Mouse (Mus musculus): Measurements from ENCODE around the gene Ip6k3. TPM values are rescaled to one million over a fixed set of nuclear protein-coding genes. Genes with fewer than 3 reads are reported as not detected.

Ip6k3 gene
- 1.0 TPM for polyA plus RNA-seq (2021)

DNA sequence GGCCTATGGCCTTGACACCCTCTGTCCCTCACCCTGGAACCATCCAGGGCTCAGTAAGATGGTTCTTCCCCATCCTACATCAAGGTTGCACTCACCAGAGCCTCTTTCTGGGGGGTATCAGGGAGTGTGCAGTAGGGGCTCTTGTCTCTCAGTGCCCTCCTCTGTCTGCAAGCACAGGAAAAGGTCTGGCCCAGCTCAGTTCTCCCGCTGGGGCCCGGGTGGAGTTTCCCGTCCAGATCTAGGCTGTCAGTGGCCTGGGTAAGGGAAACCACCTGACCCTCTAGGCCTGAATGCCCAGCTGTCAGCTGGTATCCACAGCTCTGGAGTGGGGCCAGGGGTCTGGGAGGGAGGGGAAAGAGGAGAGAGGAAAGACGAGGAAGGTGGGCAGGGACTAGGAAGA lies at the start of gene Ip6k3:
TSS of gene Ip6k3 (minus strand) at position 251 of the 400 bp plus-strand sequence.
- ChIA-PET POLR2A (no interaction called here), CTCF (interaction anchor here (1.5 kb wide), 1 partner anchor 9 kb away, joined by 3 read pairs; no protein-coding TSS in a partner anchor)
- no peak for DNase-seq (ENCODE audit: low read depth, low spot score)

DNA sequence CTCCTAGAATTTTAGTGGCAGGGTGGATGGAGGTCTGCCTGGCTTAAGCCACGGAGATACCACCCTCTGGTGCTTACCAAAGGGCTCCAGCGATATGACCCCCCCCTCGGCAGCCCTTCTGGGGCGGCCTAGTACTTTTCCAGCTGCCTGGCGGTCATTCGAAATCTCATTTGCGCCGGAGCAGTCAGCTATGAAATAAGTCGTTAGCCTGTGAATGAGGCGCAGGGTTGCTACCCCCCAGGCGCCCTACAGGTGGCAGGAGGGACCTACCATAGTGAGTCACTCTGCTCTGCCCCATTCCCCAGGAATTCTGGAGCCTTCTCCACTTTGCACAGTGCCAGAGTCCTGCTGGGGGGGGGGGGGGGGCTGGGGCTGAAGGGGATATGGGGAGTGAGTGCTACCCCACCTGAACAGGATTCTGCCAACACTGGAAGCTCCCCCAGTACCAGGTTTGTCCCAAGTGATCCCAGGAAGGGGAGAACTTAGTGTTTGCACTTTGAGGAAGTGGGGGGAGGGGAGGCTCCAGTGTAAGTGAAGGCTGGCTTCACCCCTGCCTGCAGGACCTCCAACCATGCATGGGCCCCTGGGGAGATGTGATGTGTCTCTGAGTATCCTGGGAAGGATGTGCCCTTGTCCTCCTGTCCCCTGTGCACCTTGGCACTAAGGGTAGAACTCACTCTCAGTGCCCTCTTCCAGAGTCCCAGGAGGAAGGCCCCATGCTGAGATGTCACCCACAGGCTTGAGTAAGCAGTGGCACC lies 45.4 kb upstream of the Ip6k3 start:
- in situ Hi-C loops (cut with MboI; ENCODE audit: low pct_unique_long_range_greater_than_20kb), result loop anchor here (5.0 kb wide), 1 partner anchor 304 kb away; no protein-coding TSS in a partner anchor
- DNase-seq (ENCODE audit: low read depth, low spot score) (no peak), ATAC-seq (peak; percentile 68)
- CTCF ChIA-PET, result interaction anchor here (1.5 to 1.6 kb wide), 2 partner anchors 23 to 40 kb away, joined by 3 to 4 read pairs; no protein-coding TSS in a partner anchor
- peaks cover 7% of the 10 kb centered on the region for H3K27me3 ChIP-seq
- POLR2A ChIA-PET, result interaction anchor here (0.6 kb wide), 1 partner anchor 73 kb away, joined by 3 read pairs; no protein-coding TSS in a partner anchor
- TF ChIP-seq CTCF (IDR thresholded peaks at IDR 0.05), result no peak

More for the DNA sequence above, at the start of gene Ip6k3:
- in situ Hi-C loops (cut with MboI; ENCODE audit: low pct_unique_long_range_greater_than_20kb), result no loop called here
- no peak for TF ChIP-seq CTCF (IDR thresholded peaks at IDR 0.05)
- no peak for ATAC-seq
- H3K27me3 ChIP-seq, result no peaks in the 10 kb centered on the region

DNA sequence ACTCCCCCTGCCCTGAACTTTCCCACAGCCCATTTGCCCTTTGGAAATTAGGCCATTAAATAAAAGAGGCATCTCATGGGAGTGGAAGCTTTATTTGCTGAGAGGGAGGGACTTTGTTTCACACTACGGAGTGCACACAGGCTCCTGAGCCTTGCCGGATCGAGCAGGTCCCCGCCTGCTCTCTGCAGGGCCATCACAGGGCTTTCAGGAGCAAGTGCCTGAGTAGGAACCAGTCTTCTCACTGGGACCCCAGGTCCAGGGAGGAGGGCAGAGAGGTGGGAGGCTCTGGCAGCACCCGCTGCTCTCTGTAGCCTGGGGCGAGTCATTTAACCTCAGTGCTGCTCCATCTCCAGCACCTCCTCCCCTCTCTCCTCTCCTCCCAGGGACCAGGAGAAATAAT lies 44.4 kb upstream of the Ip6k3 start:
- POLR2A ChIA-PET, result no interaction called here
- DNase-seq (ENCODE audit: low read depth, low spot score) (no peak), ATAC-seq (no peak)
- H3K27me3 ChIP-seq, result peaks cover 1% of the 10 kb centered on the region
- in situ Hi-C loops (cut with MboI; ENCODE audit: low pct_unique_long_range_greater_than_20kb), result loop anchor here (5.0 kb wide), 1 partner anchor 305 kb away; no protein-coding TSS in a partner anchor
- no peak for TF ChIP-seq CTCF (IDR thresholded peaks at IDR 0.05)
- CTCF ChIA-PET, result interaction anchor here (1.5 kb wide), 1 partner anchor 41 kb away, joined by 3 read pairs; no protein-coding TSS in a partner anchor

DNA sequence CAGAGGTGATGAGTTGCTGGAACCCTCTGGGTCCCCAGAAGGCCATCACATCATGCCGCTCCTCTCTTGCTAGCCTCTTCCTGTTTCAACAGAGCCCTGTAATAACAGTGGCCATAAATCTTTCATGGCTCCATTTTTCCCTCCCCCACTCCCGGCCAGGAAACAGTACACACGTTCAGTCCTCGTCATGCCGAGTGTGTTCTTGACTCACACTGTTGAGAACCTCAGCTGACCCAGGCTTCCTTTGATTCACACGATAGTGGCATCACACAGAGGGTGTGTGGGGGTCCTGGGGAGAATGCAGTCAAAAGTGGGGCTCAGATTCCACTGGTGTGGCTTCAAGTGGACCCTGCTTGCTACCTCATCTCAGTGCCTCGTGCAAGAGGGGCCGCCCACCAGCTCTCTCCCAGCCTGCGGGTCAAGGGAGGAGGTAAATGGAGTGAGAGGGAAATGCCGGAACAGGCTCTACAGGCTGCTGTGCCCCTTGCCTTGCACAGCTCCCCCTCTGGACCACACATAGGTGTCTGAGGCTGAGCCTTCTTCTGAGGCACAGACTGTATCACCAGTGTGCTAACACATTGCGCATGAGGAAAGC lies 39.6 kb upstream of the Ip6k3 start:
- no peak for TF ChIP-seq CTCF (IDR thresholded peaks at IDR 0.05)
- no peaks in the 10 kb centered on the region for H3K27me3 ChIP-seq
- ChIA-PET CTCF (no interaction called here), POLR2A (no interaction called here)
- no peak for DNase-seq (ENCODE audit: low read depth, low spot score)
- ATAC-seq, result no peak
- in situ Hi-C loops (cut with MboI; ENCODE audit: low pct_unique_long_range_greater_than_20kb), result no loop called here

DNA sequence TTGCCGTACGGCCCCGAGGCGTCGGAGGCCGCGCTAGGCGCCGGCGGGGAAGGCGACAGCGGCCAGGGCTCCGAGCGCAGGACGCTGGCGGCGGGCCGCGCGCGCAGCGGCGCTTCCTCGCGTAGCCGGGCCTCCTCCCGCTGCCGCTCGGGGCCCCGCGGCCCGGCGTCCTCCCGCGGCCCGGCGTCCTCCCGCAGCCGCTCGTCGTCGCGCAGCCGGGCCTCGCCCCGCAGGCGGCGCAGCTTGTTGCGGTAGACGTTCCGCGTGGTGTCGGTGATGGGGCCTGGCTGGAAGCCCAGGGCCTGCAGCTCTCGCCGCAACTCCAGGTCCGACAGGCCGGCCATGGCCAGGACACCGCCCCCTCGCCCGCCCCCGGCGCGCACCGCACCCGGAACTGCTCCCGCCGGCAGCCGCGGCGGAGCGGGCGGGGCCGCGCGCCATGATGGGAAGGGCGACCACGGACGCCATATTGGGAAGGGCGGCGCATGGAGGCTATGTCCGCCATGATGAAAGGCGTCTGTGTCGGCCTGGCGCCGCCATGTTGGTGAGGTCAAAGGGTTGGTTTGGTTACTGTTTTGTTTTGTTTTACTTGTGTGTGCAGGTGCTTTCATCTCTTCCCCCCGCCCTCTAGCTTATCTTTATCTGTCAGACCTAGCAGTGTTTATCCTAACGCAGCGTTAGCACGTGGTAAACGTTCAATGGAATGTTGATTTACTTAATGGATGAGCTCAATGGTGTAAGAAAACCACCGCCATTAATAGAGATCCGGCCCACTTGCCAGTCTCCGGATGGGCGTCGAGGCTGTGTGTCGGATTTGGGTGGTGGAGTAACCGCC lies 36.7 kb upstream of the Ip6k3 start, which contains the start of gene Lemd2:
TSS of gene Lemd2 (minus strand) at position 395 of the 835 bp plus-strand sequence.
- H3K27me3 ChIP-seq, result no peaks in the 10 kb centered on the region
- ChIA-PET POLR2A (no interaction called here), CTCF (interaction anchor here (1.0 to 1.7 kb wide), 2 partner anchors 58 to 323 kb away, joined by 3 to 4 read pairs; no protein-coding TSS in a partner anchor)
- ATAC-seq, result peak; percentile 55
- in situ Hi-C loops (cut with MboI; ENCODE audit: low pct_unique_long_range_greater_than_20kb), result no loop called here
- peak; percentile 63 for DNase-seq (ENCODE audit: low read depth, low spot score)
- TF ChIP-seq CTCF (IDR thresholded peaks at IDR 0.05), result no peak

DNA sequence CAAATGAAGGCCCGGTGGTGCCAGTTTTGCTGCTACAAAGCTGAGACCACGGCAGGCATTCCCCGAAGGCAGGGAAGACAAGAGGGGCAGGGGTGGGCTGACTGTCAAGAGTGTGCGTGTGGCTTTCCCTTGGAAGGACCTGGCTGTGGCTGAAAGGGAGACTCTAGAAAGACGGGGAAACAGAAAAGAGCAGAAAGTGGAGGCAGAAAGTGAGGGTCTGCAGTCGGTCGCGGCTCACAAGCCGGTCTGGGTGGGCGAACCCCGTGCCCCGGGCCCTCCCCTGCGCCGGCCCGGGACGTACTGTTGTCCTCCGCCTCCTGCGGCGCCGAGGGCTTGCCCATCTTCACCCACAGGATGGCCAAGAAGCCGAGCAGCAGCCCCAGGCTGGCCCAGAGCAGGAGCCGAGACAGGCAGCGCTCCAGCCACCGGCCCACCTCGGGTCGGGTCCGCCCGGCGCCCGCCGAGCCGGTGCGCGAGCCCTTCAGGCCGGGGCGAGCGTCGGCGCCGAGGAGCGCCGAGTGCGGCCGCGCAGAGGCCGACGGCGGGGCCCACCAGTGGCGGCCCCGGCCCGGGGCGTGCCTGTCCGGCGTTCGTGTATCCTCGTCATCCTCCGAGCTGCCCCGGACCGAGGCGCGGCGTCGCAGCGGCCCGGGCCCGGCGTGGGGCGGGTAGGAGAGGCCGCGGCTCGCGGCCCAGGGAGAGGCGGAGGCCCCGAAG lies 35.9 kb upstream of the Ip6k3 start:
- ChIA-PET CTCF (interaction anchor here (1.1 to 1.5 kb wide), 2 partner anchors 9 to 78 kb away, joined by 4 to 5 read pairs; no protein-coding TSS in a partner anchor), POLR2A (interaction anchor here (1.0 to 1.3 kb wide), 3 partner anchors 10 to 69 kb away, joined by 3 to 5 read pairs (median 4); no protein-coding TSS in a partner anchor)
- TF ChIP-seq CTCF (IDR thresholded peaks at IDR 0.05), result no peak
- H3K27me3 ChIP-seq, result no peaks in the 10 kb centered on the region
- in situ Hi-C loops (cut with MboI; ENCODE audit: low pct_unique_long_range_greater_than_20kb), result no loop called here
- DNase-seq (ENCODE audit: low read depth, low spot score), result no peak
- peak; percentile 29 for ATAC-seq

DNA sequence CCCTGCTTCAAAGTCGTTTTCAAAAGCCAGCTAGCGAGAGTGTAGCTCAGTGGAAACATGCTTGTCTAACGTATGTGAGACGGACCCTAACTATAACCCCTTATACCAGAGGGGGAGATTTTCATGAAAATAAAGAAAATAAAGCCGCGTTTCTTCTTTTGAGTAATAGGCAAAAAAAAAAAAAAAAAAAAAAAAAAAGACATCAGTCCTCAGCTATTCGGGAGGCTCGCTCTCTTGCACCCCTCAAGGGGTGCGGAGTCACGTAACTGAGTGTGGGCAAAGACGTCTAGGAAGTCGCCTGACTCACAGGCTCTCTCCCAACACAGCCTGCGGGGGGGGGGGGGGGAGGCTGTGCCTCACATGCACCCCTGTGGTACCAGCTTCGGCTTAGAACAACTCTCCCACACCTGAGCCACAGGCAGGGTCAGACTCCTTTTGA lies 35.3 kb upstream of the Ip6k3 start:
- DNase-seq (ENCODE audit: low read depth, low spot score) (no peak), ATAC-seq (no peak)
- no peak for TF ChIP-seq CTCF (IDR thresholded peaks at IDR 0.05)
- ChIA-PET POLR2A (interaction anchor here (0.5 to 1.3 kb wide), 5 partner anchors 9 to 166 kb away, joined by 3 to 7 read pairs (median 4); no protein-coding TSS in a partner anchor), CTCF (interaction anchor here (0.9 to 1.5 kb wide), 4 partner anchors 9 to 78 kb away, joined by 3 to 5 read pairs (median 4); no protein-coding TSS in a partner anchor)
- H3K27me3 ChIP-seq, result no peaks in the 10 kb centered on the region
- in situ Hi-C loops (cut with MboI; ENCODE audit: low pct_unique_long_range_greater_than_20kb), result no loop called here

DNA sequence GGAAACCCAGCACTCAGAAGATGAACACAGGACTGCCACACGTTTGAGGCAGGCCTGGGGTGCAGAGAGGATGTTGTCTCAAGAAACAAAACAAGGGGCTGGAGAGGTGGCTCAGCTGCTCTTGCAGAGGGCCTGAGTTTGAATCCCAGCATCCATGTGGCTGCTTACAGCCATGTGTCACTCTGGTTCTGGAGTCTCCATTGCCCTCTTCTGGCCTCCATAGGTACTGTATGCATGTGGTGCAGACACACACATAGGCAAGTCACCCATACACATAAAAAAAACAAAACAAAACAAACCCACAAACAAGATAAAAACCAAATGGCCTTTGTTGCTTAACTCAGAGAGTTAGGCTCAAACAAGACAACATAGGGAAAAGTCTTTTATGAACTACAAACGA lies 34.4 kb upstream of the Ip6k3 start:
- ATAC-seq (no peak), DNase-seq (ENCODE audit: low read depth, low spot score) (no peak)
- in situ Hi-C loops (cut with MboI; ENCODE audit: low pct_unique_long_range_greater_than_20kb), result no loop called here
- ChIA-PET CTCF (interaction anchor here (0.9 to 1.2 kb wide), 3 partner anchors 12 to 50 kb away, joined by 3 to 5 read pairs (median 3); no protein-coding TSS in a partner anchor), POLR2A (interaction anchor here (1.1 kb wide), 1 partner anchor 8 kb away, joined by 3 read pairs; no protein-coding TSS in a partner anchor)
- no peaks in the 10 kb centered on the region for H3K27me3 ChIP-seq
- TF ChIP-seq CTCF (IDR thresholded peaks at IDR 0.05), result no peak

DNA sequence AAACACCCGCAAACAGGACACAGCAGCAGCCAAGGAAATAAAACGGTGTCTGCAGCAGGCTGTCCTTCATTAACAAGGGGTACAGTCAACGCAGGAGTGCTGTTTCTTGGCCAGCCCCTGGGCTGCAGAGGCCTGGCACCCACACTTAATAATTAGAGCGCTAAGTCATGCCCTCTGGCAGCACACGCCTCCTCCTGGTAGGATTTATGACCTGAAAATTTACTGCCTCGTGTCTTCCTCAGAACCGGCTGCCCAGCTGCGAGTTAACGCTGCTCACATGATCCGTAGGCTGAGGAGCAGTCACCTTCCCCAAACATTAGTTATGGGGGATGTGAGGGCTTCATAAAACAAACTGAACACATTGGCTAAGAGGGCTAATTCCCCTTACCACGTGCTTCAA lies 33.2 kb upstream of the Ip6k3 start:
- no peaks in the 10 kb centered on the region for H3K27me3 ChIP-seq
- no peak for TF ChIP-seq CTCF (IDR thresholded peaks at IDR 0.05)
- POLR2A ChIA-PET, result interaction anchor here (1.0 to 1.1 kb wide), 2 partner anchors 11 to 162 kb away, joined by 3 read pairs; no protein-coding TSS in a partner anchor
- DNase-seq (ENCODE audit: low read depth, low spot score) (peak; percentile 70), ATAC-seq (no peak)
- CTCF ChIA-PET, result interaction anchor here (1.1 kb wide), 1 partner anchor 12 kb away, joined by 3 read pairs; no protein-coding TSS in a partner anchor
- in situ Hi-C loops (cut with MboI; ENCODE audit: low pct_unique_long_range_greater_than_20kb), result no loop called here
